Mouse (Mus musculus): ENCODE data around the gene Sorbs2. TPM values are rescaled to one million over a fixed set of nuclear protein-coding genes. Genes with fewer than 3 reads are reported as not detected.
"Not testable (repeated sequence)": the region's sequence is repeated elsewhere in the genome, so short reads cannot be mapped to it uniquely, and the experiment has no call there.

Gene Sorbs2
- polyA plus RNA-seq, 1 experiment from 2014 or later, result 72.8 TPM

DNA sequence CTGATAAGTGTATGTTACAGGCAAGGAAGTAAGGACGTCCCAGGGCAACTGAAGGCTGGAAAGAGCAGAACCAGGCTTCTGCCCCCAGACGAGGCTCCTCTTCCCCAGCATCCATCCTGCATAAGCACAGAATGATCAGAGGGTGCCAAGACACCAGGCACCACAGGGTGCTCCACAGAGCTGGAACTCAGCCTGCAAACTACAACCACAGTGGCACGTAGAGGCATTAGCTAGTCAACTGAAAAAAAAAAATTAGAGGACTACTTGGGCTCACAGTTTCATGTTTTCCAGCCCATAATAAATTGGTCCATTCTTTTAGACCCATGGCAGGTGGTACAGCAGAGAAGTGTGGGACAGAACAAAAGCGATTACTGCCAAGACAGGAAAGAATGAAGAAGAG lies 338.3 kb downstream of the Sorbs2 start:
- H3K27ac ChIP-seq (ENCODE audit: low read depth, low read length), result no peak overlapping the region
- no peak for ATAC-seq
- H3K4me2 ChIP-seq (ENCODE audit: low read length), result no peak overlapping the region
- DNase-seq (ENCODE audit: low spot score), result no peak
- no peaks in the 10 kb centered on the region for H3K27me3 ChIP-seq (replicated peaks; ENCODE audit: control insufficient read depth, insufficient read depth, low read length)
- H3K36me3 ChIP-seq (ENCODE audit: control insufficient read depth, insufficient read depth, low read length), result no peaks in the 10 kb centered on the region
- WGBS, result 73% methylated on average over 4 of the region's 4 CpGs
- no peaks in the 10 kb centered on the region for H3K9me3 ChIP-seq (replicated peaks; ENCODE audit: control insufficient read depth, low read length)
- H3K4me3 ChIP-seq (ENCODE audit: low read depth, low read length), result no peak overlapping the region
- no peak overlapping the region for H3K9ac ChIP-seq (ENCODE audit: low read length)
- peaks cover 10% of the 10 kb centered on the region; the same call in 1 of the 2 replicates for H3K4me1 ChIP-seq (ENCODE audit: control insufficient read depth, insufficient read depth, low read length)

- Histone ChIP-seq H3K4me1 (ENCODE audit: control insufficient read depth, insufficient read depth, low read length) (no peaks in the 10 kb centered on the region), H3K4me3 (ENCODE audit: low read depth, low read length) (no peak overlapping the region), H3K9ac (ENCODE audit: low read length) (no peak overlapping the region), H3K4me2 (ENCODE audit: low read length) (no peak overlapping the region), H3K27me3 (replicated peaks; ENCODE audit: control insufficient read depth, insufficient read depth, low read length) (no peaks in the 10 kb centered on the region), H3K36me3 (ENCODE audit: control insufficient read depth, insufficient read depth, low read length) (no peaks in the 10 kb centered on the region), H3K9me3 (replicated peaks; ENCODE audit: control insufficient read depth, low read length) (no peaks in the 10 kb centered on the region), H3K27ac (ENCODE audit: low read depth, low read length) (no peak overlapping the region)
- ATAC-seq (no peak), DNase-seq (ENCODE audit: low spot score) (no peak)
- WGBS, result 91% methylated on average over 4 of the region's 4 CpGs
Measured at GRCm38 (mm10) chr8:45855118-45855517, 347.5 kb downstream of the Sorbs2 start.

- Histone ChIP-seq H3K4me2 (ENCODE audit: low read length) (no peak overlapping the region), H3K9ac (ENCODE audit: low read length) (no peak overlapping the region), H3K27me3 (replicated peaks; ENCODE audit: control insufficient read depth, insufficient read depth, low read length) (no peaks in the 10 kb centered on the region), H3K4me3 (ENCODE audit: low read depth, low read length) (no peak overlapping the region), H3K36me3 (ENCODE audit: control insufficient read depth, insufficient read depth, low read length) (no peaks in the 10 kb centered on the region), H3K4me1 (ENCODE audit: control insufficient read depth, insufficient read depth, low read length) (no peaks in the 10 kb centered on the region), H3K9me3 (replicated peaks; ENCODE audit: control insufficient read depth, low read length) (no peaks in the 10 kb centered on the region), H3K27ac (ENCODE audit: low read depth, low read length) (no peak overlapping the region)
- no peak for ATAC-seq
- 46% methylated on average over 5 of the region's 5 CpGs for WGBS
- DNase-seq (ENCODE audit: low spot score), result no peak
Measured at GRCm38 (mm10) chr8:45857734-45858133, 350.1 kb downstream of the Sorbs2 start.

GRCm38 (mm10) chr8:45858391-45858790 lies 350.8 kb downstream of the Sorbs2 start:
- no peaks in the 10 kb centered on the region for H3K4me1 ChIP-seq (ENCODE audit: control insufficient read depth, insufficient read depth, low read length)
- no peak overlapping the region for H3K4me2 ChIP-seq (ENCODE audit: low read length)
- H3K9ac ChIP-seq (ENCODE audit: low read length), result no peak overlapping the region
- ATAC-seq (no peak), DNase-seq (ENCODE audit: low spot score) (peak; percentile 30)
- no peak overlapping the region for H3K4me3 ChIP-seq (ENCODE audit: low read depth, low read length)
- H3K27ac ChIP-seq (ENCODE audit: low read depth, low read length), result no peak overlapping the region
- no peaks in the 10 kb centered on the region for H3K27me3 ChIP-seq (replicated peaks; ENCODE audit: control insufficient read depth, insufficient read depth, low read length)
- no peaks in the 10 kb centered on the region for H3K36me3 ChIP-seq (ENCODE audit: control insufficient read depth, insufficient read depth, low read length)
- H3K9me3 ChIP-seq (replicated peaks; ENCODE audit: control insufficient read depth, low read length), result no peaks in the 10 kb centered on the region
- 46% methylated on average over 9 of the region's 9 CpGs for WGBS

DNA sequence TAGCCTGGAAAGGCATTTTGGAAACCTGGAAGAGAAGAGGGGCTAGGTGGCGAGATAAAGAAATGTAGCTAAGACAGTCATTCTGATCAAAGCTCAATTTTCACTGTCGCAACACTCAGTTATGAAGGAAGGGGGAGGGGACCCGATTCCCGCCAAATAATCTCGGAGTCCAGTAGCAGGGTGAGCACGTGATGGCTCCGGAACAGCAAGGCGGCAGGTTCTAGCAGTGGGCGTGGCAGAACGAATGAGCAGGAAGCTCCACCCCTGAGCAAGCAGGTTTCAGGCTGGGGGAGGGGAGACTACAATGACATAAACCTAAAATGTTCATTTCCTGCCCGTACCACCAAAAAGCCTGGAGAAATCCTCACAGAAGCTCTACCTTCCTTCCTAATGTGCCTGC lies 364.0 kb downstream of the Sorbs2 start:
- not testable (repeated sequence) for DNase-seq (ENCODE audit: low spot score); H3K9ac ChIP-seq (ENCODE audit: low read length)
- WGBS, result 88% methylated on average over 11 of the region's 11 CpGs

DNA sequence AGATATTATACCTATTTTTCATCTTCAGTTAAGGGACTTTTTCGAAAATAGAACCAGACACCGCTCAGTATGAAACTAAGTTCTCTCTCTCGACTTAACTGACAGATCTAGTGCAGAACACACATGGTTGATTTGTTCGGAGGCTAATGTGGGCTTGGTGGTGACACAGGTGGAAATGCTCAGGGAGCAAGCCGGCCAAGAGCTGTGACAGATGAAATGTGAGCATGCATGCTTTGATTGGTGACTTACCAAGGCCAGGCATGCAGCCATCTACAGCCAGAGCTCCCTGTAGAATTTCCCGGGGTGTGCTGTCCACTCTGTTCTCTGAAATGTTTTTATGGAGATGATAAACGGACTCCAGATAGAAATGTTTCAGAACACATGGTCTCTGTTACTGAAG lies 364.5 kb downstream of the Sorbs2 start:
- Histone ChIP-seq H3K4me1 (ENCODE audit: control insufficient read depth, insufficient read depth, low read length) (peaks cover 8% of the 10 kb centered on the region), H3K4me3 (ENCODE audit: low read depth, low read length) (no peak overlapping the region), H3K4me2 (ENCODE audit: low read length) (no peak overlapping the region), H3K9ac (ENCODE audit: low read length) (no peak overlapping the region), H3K27ac (ENCODE audit: low read depth, low read length) (no peak overlapping the region), H3K36me3 (ENCODE audit: control insufficient read depth, insufficient read depth, low read length) (no peaks in the 10 kb centered on the region), H3K27me3 (replicated peaks; ENCODE audit: control insufficient read depth, insufficient read depth, low read length) (no peaks in the 10 kb centered on the region), H3K9me3 (replicated peaks; ENCODE audit: control insufficient read depth, low read length) (no peaks in the 10 kb centered on the region)
- DNase-seq (ENCODE audit: low spot score) (no peak), ATAC-seq (no peak)
- 93% methylated on average over 7 of the region's 7 CpGs for WGBS

More for the DNA sequence above, 364.0 kb downstream of the Sorbs2 start:
- not testable (repeated sequence) for H3K36me3 ChIP-seq (ENCODE audit: control insufficient read depth, insufficient read depth, low read length); ATAC-seq; H3K9me3 ChIP-seq (replicated peaks; ENCODE audit: control insufficient read depth, low read length); H3K27ac ChIP-seq (ENCODE audit: low read depth, low read length); H3K4me2 ChIP-seq (ENCODE audit: low read length); H3K4me3 ChIP-seq (ENCODE audit: low read depth, low read length); H3K4me1 ChIP-seq (ENCODE audit: control insufficient read depth, insufficient read depth, low read length); H3K27me3 ChIP-seq (replicated peaks; ENCODE audit: control insufficient read depth, insufficient read depth, low read length)

GRCm38 (mm10) chr8:45874945-45875626 lies 367.5 kb downstream of the Sorbs2 start:
- Histone ChIP-seq H3K27ac (ENCODE audit: low read depth, low read length) (peak overlapping the region; percentile 21), H3K4me2 (ENCODE audit: low read length) (peak overlapping the region; percentile 10; the same call in 1 of the 2 replicates), H3K4me1 (ENCODE audit: control insufficient read depth, insufficient read depth, low read length) (peaks cover 8% of the 10 kb centered on the region), H3K9ac (ENCODE audit: low read length) (peak overlapping the region; percentile 9; the same call in 1 of the 2 replicates), H3K36me3 (ENCODE audit: control insufficient read depth, insufficient read depth, low read length) (no peaks in the 10 kb centered on the region), H3K4me3 (ENCODE audit: low read depth, low read length) (no peak overlapping the region), H3K9me3 (replicated peaks; ENCODE audit: control insufficient read depth, low read length) (no peaks in the 10 kb centered on the region), H3K27me3 (replicated peaks; ENCODE audit: control insufficient read depth, insufficient read depth, low read length) (no peaks in the 10 kb centered on the region)
- ATAC-seq (peak; percentile 82), DNase-seq (ENCODE audit: low spot score) (peak; percentile 90)
- 12% methylated on average over 10 of the region's 10 CpGs for WGBS

DNA sequence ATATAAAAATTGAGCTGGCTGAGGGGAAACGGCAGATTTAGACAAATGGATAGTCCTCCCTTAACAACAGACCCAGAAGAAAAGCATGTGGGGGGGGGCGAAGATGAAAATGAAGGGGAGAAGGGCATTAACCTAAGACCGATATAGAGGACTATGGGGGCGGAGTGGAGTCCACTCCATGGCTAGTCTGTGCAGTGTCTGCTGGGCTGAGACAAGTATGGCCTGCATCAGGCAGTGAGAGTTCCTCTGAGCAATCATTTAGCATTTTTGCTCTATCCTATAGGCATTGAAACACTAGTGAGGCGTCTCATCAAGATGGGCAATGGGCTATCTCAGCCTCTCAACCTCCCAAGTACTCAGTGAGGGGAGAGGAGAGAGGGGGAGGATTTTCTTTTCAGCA lies 368.8 kb downstream of the Sorbs2 start:
- Histone ChIP-seq H3K27me3 (replicated peaks; ENCODE audit: control insufficient read depth, insufficient read depth, low read length) (no peaks in the 10 kb centered on the region), H3K9me3 (replicated peaks; ENCODE audit: control insufficient read depth, low read length) (no peaks in the 10 kb centered on the region), H3K4me2 (ENCODE audit: low read length) (no peak overlapping the region), H3K9ac (ENCODE audit: low read length) (no peak overlapping the region), H3K27ac (ENCODE audit: low read depth, low read length) (no peak overlapping the region), H3K36me3 (ENCODE audit: control insufficient read depth, insufficient read depth, low read length) (no peaks in the 10 kb centered on the region), H3K4me3 (ENCODE audit: low read depth, low read length) (no peak overlapping the region), H3K4me1 (ENCODE audit: control insufficient read depth, insufficient read depth, low read length) (peaks cover 8% of the 10 kb centered on the region)
- DNase-seq (ENCODE audit: low spot score), result no peak
- no peak for ATAC-seq
- 74% methylated on average over 5 of the region's 5 CpGs for WGBS
